Mouse (Mus musculus): Measurements from ENCODE around the gene Otof. TPM values are rescaled to one million over a fixed set of nuclear protein-coding genes. Genes with fewer than 3 reads are reported as not detected.

Otof gene
- polyA plus RNA-seq, 1 experiment from 2014 or later = 0.41 TPM

Other genes starting within 250 kb of the Otof start
- 21.3 and 24.5 TPM in 2 replicates for gene Selenoi, start 229.4 kb downstream of the Otof start, polyA plus RNA-seq (2015; fragmentation: Nextera tagmentation; extraction: Ambion mirVana)
- 1.9 and 3.3 TPM in 2 replicates for gene Drc1, start 180.5 kb downstream of the Otof start, polyA plus RNA-seq (2015; fragmentation: Nextera tagmentation; extraction: Ambion mirVana)
- 0.23 and 0.93 TPM in 2 replicates for gene 1700001C02Rik, start 4.1 kb upstream of the Otof start, polyA plus RNA-seq (2015; fragmentation: Nextera tagmentation; extraction: Ambion mirVana)
- gene Cib4, start 83.9 kb upstream of the Otof start, polyA plus RNA-seq (2015; fragmentation: Nextera tagmentation; extraction: Ambion mirVana) = not detected in 2 replicates
- gene Kcnk3, start 126.2 kb upstream of the Otof start, polyA plus RNA-seq (2015; fragmentation: Nextera tagmentation; extraction: Ambion mirVana) = 1.0 TPM in 2 replicates
- 26.2 and 29.3 TPM in 2 replicates for gene Slc35f6, start 186.0 kb upstream of the Otof start, polyA plus RNA-seq (2015; fragmentation: Nextera tagmentation; extraction: Ambion mirVana)
- gene Cenpa, start 204.8 kb upstream of the Otof start, polyA plus RNA-seq (2015; fragmentation: Nextera tagmentation; extraction: Ambion mirVana) = 264 and 275 TPM in 2 replicates
- 118 and 134 TPM in 2 replicates for gene Dpysl5, start 249.6 kb upstream of the Otof start, polyA plus RNA-seq (2015; fragmentation: Nextera tagmentation; extraction: Ambion mirVana)